Mouse (Mus musculus) testis, adult 2 months (tissue): Measurements from ENCODE around the gene Ston1. TPM values are rescaled to one million over a fixed set of nuclear protein-coding genes. Genes with fewer than 3 reads are reported as not detected.

Experiments
- H3K27ac ChIP-seq: fragments of 200-500 bp; 2 replicates; pipeline ENCODE4 v1.5.1; 2012; ENCODE audit warnings: low read depth, low read length; ENCODE audit not compliant: control insufficient read depth, insufficient read depth
- H3K27me3 ChIP-seq: fragments of 200-500 bp; 2 replicates; pipeline ENCODE4 v1.6.1; 2012; ENCODE audit warnings: mild to moderate bottlenecking, low read length, moderate library complexity; ENCODE audit not compliant: control insufficient read depth, insufficient read depth
- H3K36me3 ChIP-seq: fragments of 200-500 bp; 2 replicates; pipeline ENCODE4 v1.6.1; 2012; ENCODE audit warnings: mild to moderate bottlenecking, low read length; ENCODE audit not compliant: control insufficient read depth, insufficient read depth
- H3K4me1 ChIP-seq: fragments of 200-500 bp; 2 replicates; pipeline ENCODE4 v1.6.1; 2012; ENCODE audit warnings: low read length; ENCODE audit not compliant: control insufficient read depth, insufficient read depth
- H3K4me3 ChIP-seq: fragments of 200-500 bp; 2 replicates; pipeline ENCODE4 v1.5.1; 2012; ENCODE audit warnings: low read depth, mild to moderate bottlenecking, low read length, moderate library complexity, mixed read lengths; ENCODE audit not compliant: control insufficient read depth
- CTCF ChIP-seq: fragments of 200-500 bp; IDR thresholded peaks from 2 replicates; pipeline ENCODE4 v1.5.1; 2012; ENCODE audit warnings: low read depth, mild to moderate bottlenecking, inconsistent platforms, low read length, moderate library complexity; ENCODE audit not compliant: control insufficient read depth, insufficient read depth, insufficient replicate concordance
- POLR2A ChIP-seq: fragments of 200-500 bp; IDR thresholded peaks from 2 replicates; pipeline ENCODE4 v1.6.1; 2012; ENCODE audit warnings: low read depth, mild to moderate bottlenecking, inconsistent platforms, low read length, moderate library complexity; ENCODE audit not compliant: control insufficient read depth
- polyA plus RNA-seq: library from polyadenylated mRNA; depleted of rRNA; stranded (reverse); fragments of >200 nt; gene quantifications from 2 replicates; pipeline ENCODE4 v1.2.3, GENCODE M21; 2012

Gene Ston1
- polyA plus RNA-seq, 1 experiment = 18.5 TPM

GRCm38 (mm10) chr17:88588228-88588627, 9.3 kb upstream of the Ston1 start:
- TF ChIP-seq POLR2A (no peak), CTCF (no peak)
- Histone ChIP-seq H3K27me3 (no peaks in the 10 kb centered on the region), H3K27ac (no peak overlapping the region), H3K4me1 (no peaks in the 10 kb centered on the region), H3K36me3 (no peaks in the 10 kb centered on the region), H3K4me3 (no peak overlapping the region)

GRCm38 (mm10) chr17:88590251-88590650, 7.2 kb upstream of the Ston1 start:
- H3K27me3 ChIP-seq = no peaks in the 10 kb centered on the region
- H3K36me3 ChIP-seq = no peaks in the 10 kb centered on the region
- no peak overlapping the region for H3K27ac ChIP-seq
- TF ChIP-seq POLR2A (no peak), CTCF (no peak)
- no peak overlapping the region for H3K4me3 ChIP-seq
- no peaks in the 10 kb centered on the region for H3K4me1 ChIP-seq

- Histone ChIP-seq H3K4me3 (no peak overlapping the region), H3K36me3 (no peaks in the 10 kb centered on the region), H3K27ac (no peak overlapping the region), H3K27me3 (no peaks in the 10 kb centered on the region), H3K4me1 (peaks cover 5% of the 10 kb centered on the region)
- no peak for TF ChIP-seq POLR2A
- no peak for TF ChIP-seq CTCF
These were observed 2.4 kb upstream of the Ston1 start for GRCm38 (mm10) chr17:88595071-88595470.

GRCm38 (mm10) chr17:88596068-88596467, 1.4 kb upstream of the Ston1 start:
- no peak overlapping the region for H3K4me3 ChIP-seq
- H3K27ac ChIP-seq = no peak overlapping the region
- TF ChIP-seq CTCF (no peak), POLR2A (no peak)
- H3K36me3 ChIP-seq = no peaks in the 10 kb centered on the region
- H3K27me3 ChIP-seq = no peaks in the 10 kb centered on the region
- peaks cover 5% of the 10 kb centered on the region for H3K4me1 ChIP-seq

GRCm38 (mm10) chr17:88596544-88597221, 801 bp upstream of the Ston1 start:
- Histone ChIP-seq H3K27ac (no peak overlapping the region), H3K27me3 (no peaks in the 10 kb centered on the region), H3K4me3 (peak overlapping the region; percentile 64), H3K4me1 (peaks cover 5% of the 10 kb centered on the region), H3K36me3 (no peaks in the 10 kb centered on the region)
- TF ChIP-seq CTCF = peak; percentile 82; the same call in 1 of the 2 replicates
- TF ChIP-seq POLR2A = no peak

- Histone ChIP-seq H3K4me3 (peak overlapping the region; percentile 52), H3K27ac (no peak overlapping the region), H3K4me1 (peaks cover 5% of the 10 kb centered on the region), H3K27me3 (no peaks in the 10 kb centered on the region), H3K36me3 (no peaks in the 10 kb centered on the region)
- TF ChIP-seq CTCF (no peak), POLR2A (no peak)
These were observed 554 bp downstream of the Ston1 start for GRCm38 (mm10) chr17:88598056-88598420.

GRCm38 (mm10) chr17:88598570-88599368, 1.3 kb downstream of the Ston1 start:
- no peaks in the 10 kb centered on the region for H3K36me3 ChIP-seq
- no peak for TF ChIP-seq CTCF
- TF ChIP-seq POLR2A = no peak
- no peaks in the 10 kb centered on the region for H3K27me3 ChIP-seq
- H3K27ac ChIP-seq = no peak overlapping the region
- no peak overlapping the region for H3K4me3 ChIP-seq
- peaks cover 6% of the 10 kb centered on the region for H3K4me1 ChIP-seq
